Mouse (Mus musculus): ENCODE data around the gene Pagr1a. TPM values are rescaled to one million over a fixed set of nuclear protein-coding genes. Genes with fewer than 3 reads are reported as not detected.

The Pagr1a gene
- polyA plus RNA-seq, 1 experiment from 2014 or later, result 19.4 TPM

DNA sequence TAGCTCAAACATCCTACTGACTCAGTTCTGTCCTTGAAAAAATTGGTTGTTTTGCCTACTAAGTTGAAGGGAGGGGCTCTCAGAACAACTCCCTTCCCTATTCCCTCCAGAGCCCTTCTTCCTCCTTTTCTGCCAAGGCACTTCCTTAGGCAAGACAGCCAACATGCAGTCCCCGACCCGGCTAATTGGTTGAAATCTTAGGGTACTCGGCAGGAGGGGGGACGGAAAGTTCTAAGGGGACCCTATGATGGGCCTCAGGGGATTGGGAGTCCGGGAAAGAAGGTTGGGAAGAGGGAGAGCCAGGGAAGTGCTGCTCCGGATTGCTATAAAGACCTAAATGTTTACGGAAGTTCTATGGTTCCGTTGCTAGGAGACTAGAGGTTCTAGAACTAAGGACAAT is 41.7 kb downstream of the Pagr1a start:
- ATAC-seq (replicated peaks; ENCODE audit: low FRiP score, low read depth), result 0 out of 2 replicates have a peak, but pooled peaks have one; percentile 2

DNA sequence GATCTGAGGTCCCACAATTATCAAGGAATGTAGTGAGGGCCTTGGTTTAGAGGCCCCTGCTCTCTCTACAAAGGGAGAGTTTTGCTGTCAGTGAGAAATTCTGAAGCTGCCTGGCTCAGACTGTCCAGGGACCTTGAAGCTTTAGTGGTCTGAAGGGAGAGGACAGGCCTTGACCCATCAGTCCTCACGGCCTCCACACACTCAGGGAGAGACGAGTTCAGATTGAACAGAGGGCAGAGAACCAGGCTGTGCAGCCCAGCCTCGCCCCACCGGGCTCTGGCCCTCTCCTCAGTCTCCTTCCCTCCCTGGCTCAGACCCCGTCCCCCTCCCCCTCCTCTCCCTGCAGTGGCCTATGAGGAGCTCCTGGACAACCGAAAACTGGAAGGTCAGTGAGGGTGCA is 49.8 kb downstream of the Pagr1a start:
- Histone ChIP-seq H3K4me1 (replicated peaks; ENCODE audit: insufficient read depth, low read length) (no peaks in the 10 kb centered on the region), H3K4me3 (replicated peaks; ENCODE audit: low read depth, low read length) (no peak overlapping the region), H3K9ac (ENCODE audit: low read depth, low read length) (no peak overlapping the region), H3K36me3 (ENCODE audit: insufficient read depth, low read length) (no peaks in the 10 kb centered on the region), H3K4me2 (ENCODE audit: low read length) (no peak overlapping the region), H3K9me3 (replicated peaks; ENCODE audit: low read length) (no peaks in the 10 kb centered on the region), H3K27me3 (ENCODE audit: insufficient read depth, low read length) (no peaks in the 10 kb centered on the region), H3K27ac (no peak overlapping the region)
- DNase-seq (ENCODE audit: low spot score), result no peak
- WGBS, result 67% methylated on average over 6 of the region's 6 CpGs
- TF ChIP-seq CTCF (IDR thresholded peaks at IDR 0.05; ENCODE audit: low read depth), result no peak
- ATAC-seq (replicated peaks; ENCODE audit: low FRiP score, low read depth), result no peak

More for the DNA sequence above, 41.7 kb downstream of the Pagr1a start:
- Histone ChIP-seq H3K27ac (peak overlapping the region; percentile 95), H3K4me3 (replicated peaks; ENCODE audit: low read depth, low read length) (peak overlapping the region; percentile 73), H3K9me3 (replicated peaks; ENCODE audit: low read length) (no peaks in the 10 kb centered on the region), H3K4me2 (ENCODE audit: low read length) (peak overlapping the region; percentile 68), H3K36me3 (ENCODE audit: insufficient read depth, low read length) (peaks cover 20% of the 10 kb centered on the region), H3K4me1 (replicated peaks; ENCODE audit: insufficient read depth, low read length) (0 out of 2 replicates have a peak, but pooled peaks cover 4% of the 10 kb centered on the region), H3K27me3 (ENCODE audit: insufficient read depth, low read length) (no peaks in the 10 kb centered on the region), H3K9ac (ENCODE audit: low read depth, low read length) (peak overlapping the region; percentile 87; the same call in 1 of the 2 replicates)
- no peak for TF ChIP-seq CTCF (IDR thresholded peaks at IDR 0.05; ENCODE audit: low read depth)
- WGBS, result 12% methylated on average over 8 of the region's 8 CpGs
- peak; percentile 11 for DNase-seq (ENCODE audit: low spot score)

DNA sequence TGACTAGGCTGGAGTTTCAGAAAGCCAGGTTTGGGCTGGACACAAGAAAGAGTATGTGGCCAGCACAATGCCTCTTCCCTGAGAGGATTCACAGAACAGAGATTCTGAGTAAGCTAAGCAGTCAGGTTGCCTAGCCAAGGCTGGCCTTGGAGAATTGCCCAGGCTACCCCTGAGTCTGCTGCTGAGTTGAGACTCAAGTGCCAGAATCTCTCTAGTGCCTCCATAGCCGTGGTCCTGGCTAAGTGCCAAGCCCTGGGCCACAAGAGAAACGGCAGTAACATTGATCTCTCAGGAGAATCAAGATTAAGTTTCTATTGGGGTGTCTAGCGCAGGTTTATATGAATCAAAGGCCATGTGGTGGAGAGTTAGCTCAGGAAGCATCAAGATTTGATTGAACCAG is 51.6 kb downstream of the Pagr1a start:
- H3K9ac ChIP-seq (ENCODE audit: low read depth, low read length), result no peak overlapping the region
- TF ChIP-seq CTCF (IDR thresholded peaks at IDR 0.05; ENCODE audit: low read depth), result no peak
- no peak overlapping the region for H3K4me2 ChIP-seq (ENCODE audit: low read length)
- ATAC-seq (replicated peaks; ENCODE audit: low FRiP score, low read depth), result no peak
- H3K27ac ChIP-seq, result no peak overlapping the region
- DNase-seq (ENCODE audit: low spot score), result no peak
- WGBS, result 60% methylated on average over 3 of the region's 3 CpGs
- H3K36me3 ChIP-seq (ENCODE audit: insufficient read depth, low read length), result no peaks in the 10 kb centered on the region
- H3K27me3 ChIP-seq (ENCODE audit: insufficient read depth, low read length), result no peaks in the 10 kb centered on the region
- no peak overlapping the region for H3K4me3 ChIP-seq (replicated peaks; ENCODE audit: low read depth, low read length)
- no peaks in the 10 kb centered on the region for H3K4me1 ChIP-seq (replicated peaks; ENCODE audit: insufficient read depth, low read length)
- H3K9me3 ChIP-seq (replicated peaks; ENCODE audit: low read length), result no peaks in the 10 kb centered on the region

Small RNA genes lying within 50 kb of the gene (microRNA-seq; reads per million reads assigned to microRNA genes)
- not detected for gene Gm44343

Other genes with a start within 250 kb of the Pagr1a start
- gene Ypel3, start 240.4 kb downstream of the Pagr1a start, polyA plus RNA-seq (2015; fragmentation: Nextera tagmentation; extraction: Ambion mirVana), result 158 and 188 TPM in 2 replicates
- 0.21 and 0.26 TPM in 2 replicates for gene Tbx6, start 235.9 kb downstream of the Pagr1a start, polyA plus RNA-seq (2015; fragmentation: Nextera tagmentation; extraction: Ambion mirVana)
- gene Ppp4c, start 224.9 kb downstream of the Pagr1a start, polyA plus RNA-seq (2015; fragmentation: Nextera tagmentation; extraction: Ambion mirVana), result 189 and 192 TPM in 2 replicates
- 0.11 and 0.14 TPM in 2 replicates for gene Fam57b, start 219.7 kb downstream of the Pagr1a start, polyA plus RNA-seq (2015; fragmentation: Nextera tagmentation; extraction: Ambion mirVana)
- 0.37 TPM in 1 of 2 replicates, not detected in the other for gene 4930451I11Rik, start 185.7 kb downstream of the Pagr1a start, polyA plus RNA-seq (2015; fragmentation: Nextera tagmentation; extraction: Ambion mirVana)
- gene Doc2a, start 169.9 kb downstream of the Pagr1a start, polyA plus RNA-seq (2015; fragmentation: Nextera tagmentation; extraction: Ambion mirVana), result 7.6 and 7.7 TPM in 2 replicates
- 16.3 and 20.5 TPM in 2 replicates for gene Hirip3, start 155.4 kb downstream of the Pagr1a start, polyA plus RNA-seq (2015; fragmentation: Nextera tagmentation; extraction: Ambion mirVana)
- gene Ino80e, start 155.0 kb downstream of the Pagr1a start, polyA plus RNA-seq (2015; fragmentation: Nextera tagmentation; extraction: Ambion mirVana), result 67.1 and 68.7 TPM in 2 replicates
- gene Taok2, start 132.6 kb downstream of the Pagr1a start, polyA plus RNA-seq (2015; fragmentation: Nextera tagmentation; extraction: Ambion mirVana), result 26.2 and 30.0 TPM in 2 replicates
- 48.6 and 51.9 TPM in 2 replicates for gene Tmem219, start 94.4 kb downstream of the Pagr1a start, polyA plus RNA-seq (2015; fragmentation: Nextera tagmentation; extraction: Ambion mirVana)
- 15.7 and 17.3 TPM in 2 replicates for gene Kctd13, start 88.5 kb downstream of the Pagr1a start, polyA plus RNA-seq (2015; fragmentation: Nextera tagmentation; extraction: Ambion mirVana)
- gene Asphd1, start 67.8 kb downstream of the Pagr1a start, polyA plus RNA-seq (2015; fragmentation: Nextera tagmentation; extraction: Ambion mirVana), result 0.13 TPM in 1 of 2 replicates, not detected in the other
- 1.2 and 1.7 TPM in 2 replicates for gene Sez6l2, start 66.8 kb downstream of the Pagr1a start, polyA plus RNA-seq (2015; fragmentation: Nextera tagmentation; extraction: Ambion mirVana)
- 118 and 120 TPM in 2 replicates for gene Cdipt, start 41.4 kb downstream of the Pagr1a start, polyA plus RNA-seq (2015; fragmentation: Nextera tagmentation; extraction: Ambion mirVana)
- 1.6 and 2.8 TPM in 2 replicates for gene Cdiptos, start 41.3 kb downstream of the Pagr1a start, polyA plus RNA-seq (2015; fragmentation: Nextera tagmentation; extraction: Ambion mirVana)
- 27.5 and 28.9 TPM in 2 replicates for gene Mvp, start 2.7 kb downstream of the Pagr1a start, polyA plus RNA-seq (2015; fragmentation: Nextera tagmentation; extraction: Ambion mirVana)
- gene Pagr1b, start 868 bp downstream of the Pagr1a start, polyA plus RNA-seq (2015; fragmentation: Nextera tagmentation; extraction: Ambion mirVana), result 0.21 and 0.65 TPM in 2 replicates
- gene Gm42742, start 3.7 kb upstream of the Pagr1a start, polyA plus RNA-seq (2015; fragmentation: Nextera tagmentation; extraction: Ambion mirVana), result 44.2 and 53.8 TPM in 2 replicates
- 2.5 and 2.7 TPM in 2 replicates for gene Prrt2, start 3.9 kb upstream of the Pagr1a start, polyA plus RNA-seq (2015; fragmentation: Nextera tagmentation; extraction: Ambion mirVana)
- 50.3 and 58.7 TPM in 2 replicates for gene Maz, start 9.7 kb upstream of the Pagr1a start, polyA plus RNA-seq (2015; fragmentation: Nextera tagmentation; extraction: Ambion mirVana)
- 51.7 and 57.2 TPM in 2 replicates for gene Kif22, start 25.1 kb upstream of the Pagr1a start, polyA plus RNA-seq (2015; fragmentation: Nextera tagmentation; extraction: Ambion mirVana)
- gene Zg16, start 70.0 kb upstream of the Pagr1a start, polyA plus RNA-seq (2015; fragmentation: Nextera tagmentation; extraction: Ambion mirVana), result not detected in 2 replicates
- gene AI467606, start 74.0 kb upstream of the Pagr1a start, polyA plus RNA-seq (2015; fragmentation: Nextera tagmentation; extraction: Ambion mirVana), result 4.0 and 4.3 TPM in 2 replicates
- 37.4 and 43.7 TPM in 2 replicates for gene Qprt, start 104.9 kb upstream of the Pagr1a start, polyA plus RNA-seq (2015; fragmentation: Nextera tagmentation; extraction: Ambion mirVana)
- 0.28 and 0.33 TPM in 2 replicates for gene Spn, start 120.5 kb upstream of the Pagr1a start, polyA plus RNA-seq (2015; fragmentation: Nextera tagmentation; extraction: Ambion mirVana)
- gene Cd2bp2, start 178.7 kb upstream of the Pagr1a start, polyA plus RNA-seq (2015; fragmentation: Nextera tagmentation; extraction: Ambion mirVana), result 42.8 and 47.7 TPM in 2 replicates
- gene Tbc1d10b, start 191.1 kb upstream of the Pagr1a start, polyA plus RNA-seq (2015; fragmentation: Nextera tagmentation; extraction: Ambion mirVana), result 14.9 and 16.9 TPM in 2 replicates
- gene Mylpf, start 191.5 kb upstream of the Pagr1a start, polyA plus RNA-seq (2015; fragmentation: Nextera tagmentation; extraction: Ambion mirVana), result 2.9 and 4.7 TPM in 2 replicates
- gene Zfp553, start 215.7 kb upstream of the Pagr1a start, polyA plus RNA-seq (2015; fragmentation: Nextera tagmentation; extraction: Ambion mirVana), result 22.3 and 25.1 TPM in 2 replicates
- gene Sept1, start 215.8 kb upstream of the Pagr1a start, polyA plus RNA-seq (2015; fragmentation: Nextera tagmentation; extraction: Ambion mirVana), result 16.7 and 20.5 TPM in 2 replicates
- gene Zfp771, start 226.9 kb upstream of the Pagr1a start, polyA plus RNA-seq (2015; fragmentation: Nextera tagmentation; extraction: Ambion mirVana), result 46.2 and 49.3 TPM in 2 replicates
- gene Dctpp1, start 243.4 kb upstream of the Pagr1a start, polyA plus RNA-seq (2015; fragmentation: Nextera tagmentation; extraction: Ambion mirVana), result 146 and 157 TPM in 2 replicates